Mouse (Mus musculus): ENCODE results near the gene Col5a1.

- TF ChIP-seq CTCF (IDR thresholded peaks at IDR 0.05; ENCODE audit: low read depth, low read length), result no peak
- TF ChIP-seq GATA1 (IDR thresholded peaks at IDR 0.05; ENCODE audit: borderline replicate concordance, low read length), result no peak
- TF ChIP-seq TAL1 (conservative IDR thresholded peaks at IDR 0.05; ENCODE audit: low read depth, low read length), result no peak
- TF ChIP-seq POLR2AphosphoS5 (IDR thresholded peaks at IDR 0.05; ENCODE audit: insufficient replicate concordance, low read depth, low read length), result no peak
Observed at GRCm38 (mm10) chr2:27947917-27948316, 61.7 kb downstream of the Col5a1 start.
